Mouse (Mus musculus): ENCODE results near the gene Ascc2. TPM values are rescaled to one million over a fixed set of nuclear protein-coding genes. Genes with fewer than 3 reads are reported as not detected.

Ascc2 gene
- polyA plus RNA-seq, 2 experiments, result 10.0 to 15.0 TPM

GRCm38 (mm10) chr11:4712822-4713221, 75.3 kb downstream of the Ascc2 start:
- Histone ChIP-seq H3K4me1 (replicated peaks; ENCODE audit: control insufficient read depth in 2 of 2, insufficient read depth in 2 of 2, low read length in 1 of 2) (no peaks in the 10 kb centered on the region), H3K4me3 (ENCODE audit: insufficient read depth in 1 of 2, low read depth in 2 of 2, low read length in 2 of 2) (no peak overlapping the region), H3K36me3 (replicated peaks; ENCODE audit: control insufficient read depth, insufficient read depth, low read depth) (no peaks in the 10 kb centered on the region), H3K9me3 (ENCODE audit: control insufficient read depth, low read length) (no peaks in the 10 kb centered on the region), H3K4me2 (ENCODE audit: low read depth) (no peak overlapping the region), H3K9ac (replicated peaks) (no peak overlapping the region), H3K27ac (no peak overlapping the region), H3K27me3 (ENCODE audit: control insufficient read depth, insufficient read depth, low read length) (no peaks in the 10 kb centered on the region)
- TF ChIP-seq EP300 (IDR thresholded peaks at IDR 0.05; ENCODE audit: low read depth) (no peak), CTCF (IDR thresholded peaks at IDR 0.05; ENCODE audit: low read depth) (no peak)
- no peak for DNase-seq (ENCODE audit: low read depth in 3 of 3, low spot score in 3 of 3)
- no peak for ATAC-seq (ENCODE audit: insufficient read depth)

DNA sequence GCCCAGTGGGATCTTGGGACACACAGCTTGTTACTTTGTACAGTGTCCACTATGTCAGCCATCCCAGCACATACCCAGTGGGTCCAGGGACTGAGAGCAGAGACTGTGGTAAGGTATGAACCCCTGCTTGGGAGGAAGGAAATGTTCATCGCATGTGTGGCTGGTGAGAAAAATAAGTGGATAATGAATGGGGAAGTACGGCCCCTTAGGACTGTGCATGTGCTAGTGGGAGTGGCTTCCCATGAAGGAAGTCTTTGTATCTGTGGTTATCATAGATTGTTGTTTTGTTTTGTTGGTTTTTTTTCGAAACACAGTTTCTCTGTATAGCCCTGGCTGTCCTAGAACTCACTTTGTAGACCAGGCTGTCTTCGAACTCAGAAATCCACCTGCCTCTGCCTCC, 77.2 kb downstream of the Ascc2 start:
- Histone ChIP-seq H3K4me2 (ENCODE audit: low read depth) (no peak overlapping the region), H3K9ac (replicated peaks) (no peak overlapping the region), H3K4me3 (ENCODE audit: insufficient read depth in 1 of 2, low read depth in 2 of 2, low read length in 2 of 2) (no peak overlapping the region), H3K9me3 (ENCODE audit: control insufficient read depth, low read length) (no peaks in the 10 kb centered on the region), H3K27me3 (ENCODE audit: control insufficient read depth, insufficient read depth, low read length) (no peaks in the 10 kb centered on the region), H3K27ac (no peak overlapping the region), H3K36me3 (replicated peaks; ENCODE audit: control insufficient read depth, insufficient read depth, low read depth) (no peaks in the 10 kb centered on the region), H3K4me1 (replicated peaks; ENCODE audit: control insufficient read depth in 2 of 2, insufficient read depth in 2 of 2, low read length in 1 of 2) (no peaks in the 10 kb centered on the region)
- no peak for DNase-seq (ENCODE audit: low read depth in 3 of 3, low spot score in 3 of 3)
- TF ChIP-seq CTCF (IDR thresholded peaks at IDR 0.05; ENCODE audit: low read depth) (no peak), EP300 (IDR thresholded peaks at IDR 0.05; ENCODE audit: low read depth) (no peak)
- WGBS (ENCODE audit: insufficient replicate concordance), result 29% methylated on average over 4 of the region's 4 CpGs
- no peak for ATAC-seq (ENCODE audit: insufficient read depth)

- 64% methylated on average over 4 of the region's 4 CpGs for WGBS (ENCODE audit: insufficient replicate concordance)
- no peak overlapping the region for H3K27ac ChIP-seq
- ATAC-seq (ENCODE audit: insufficient read depth), result no peak
Observed at GRCm38 (mm10) chr11:4715596-4715995, 78.0 kb downstream of the Ascc2 start.

GRCm38 (mm10) chr11:4716530-4717236, 79.1 kb downstream of the Ascc2 start:
- no peaks in the 10 kb centered on the region for H3K4me1 ChIP-seq (replicated peaks; ENCODE audit: control insufficient read depth in 2 of 2, insufficient read depth in 2 of 2, low read length in 1 of 2)
- no peak overlapping the region for H3K9ac ChIP-seq (replicated peaks)
- DNase-seq (ENCODE audit: low read depth in 3 of 3, low spot score in 3 of 3), result no peak
- no peaks in the 10 kb centered on the region for H3K36me3 ChIP-seq (replicated peaks; ENCODE audit: control insufficient read depth, insufficient read depth, low read depth)
- H3K27ac ChIP-seq, result no peak overlapping the region
- H3K27me3 ChIP-seq (ENCODE audit: control insufficient read depth, insufficient read depth, low read length), result no peaks in the 10 kb centered on the region
- WGBS (ENCODE audit: insufficient replicate concordance), result 68% methylated on average over 5 of the region's 5 CpGs
- ATAC-seq (ENCODE audit: insufficient read depth), result no peak
- H3K4me2 ChIP-seq (ENCODE audit: low read depth), result no peak overlapping the region
- no peak for TF ChIP-seq EP300 (IDR thresholded peaks at IDR 0.05; ENCODE audit: low read depth)
- TF ChIP-seq CTCF (IDR thresholded peaks at IDR 0.05; ENCODE audit: low read depth), result no peak
- no peaks in the 10 kb centered on the region for H3K9me3 ChIP-seq (ENCODE audit: control insufficient read depth, low read length)
- H3K4me3 ChIP-seq (ENCODE audit: insufficient read depth in 1 of 2, low read depth in 2 of 2, low read length in 2 of 2), result no peak overlapping the region

More at GRCm38 (mm10) chr11:4715596-4715995, 78.0 kb downstream of the Ascc2 start:
- Histone ChIP-seq H3K4me3 (ENCODE audit: insufficient read depth in 1 of 2, low read depth in 2 of 2, low read length in 2 of 2) (no peak overlapping the region), H3K36me3 (replicated peaks; ENCODE audit: control insufficient read depth, insufficient read depth, low read depth) (no peaks in the 10 kb centered on the region), H3K9me3 (ENCODE audit: control insufficient read depth, low read length) (no peaks in the 10 kb centered on the region), H3K4me2 (ENCODE audit: low read depth) (no peak overlapping the region), H3K27me3 (ENCODE audit: control insufficient read depth, insufficient read depth, low read length) (no peaks in the 10 kb centered on the region), H3K4me1 (replicated peaks; ENCODE audit: control insufficient read depth in 2 of 2, insufficient read depth in 2 of 2, low read length in 1 of 2) (no peaks in the 10 kb centered on the region), H3K9ac (replicated peaks) (no peak overlapping the region)
- TF ChIP-seq CTCF (IDR thresholded peaks at IDR 0.05; ENCODE audit: low read depth) (no peak), EP300 (IDR thresholded peaks at IDR 0.05; ENCODE audit: low read depth) (no peak)
- no peak for DNase-seq (ENCODE audit: low read depth in 3 of 3, low spot score in 3 of 3)

- DNase-seq (ENCODE audit: low read depth in 3 of 3, low spot score in 3 of 3) (no peak), ATAC-seq (ENCODE audit: insufficient read depth) (no peak)
- TF ChIP-seq CTCF (IDR thresholded peaks at IDR 0.05; ENCODE audit: low read depth) (no peak), EP300 (IDR thresholded peaks at IDR 0.05; ENCODE audit: low read depth) (no peak)
- WGBS (ENCODE audit: insufficient replicate concordance), result 68% methylated on average over 5 of the region's 5 CpGs
- H3K9ac ChIP-seq (replicated peaks), result no peak overlapping the region
- H3K36me3 ChIP-seq (replicated peaks; ENCODE audit: control insufficient read depth, insufficient read depth, low read depth), result no peaks in the 10 kb centered on the region
- no peaks in the 10 kb centered on the region for H3K9me3 ChIP-seq (ENCODE audit: control insufficient read depth, low read length)
- no peak overlapping the region for H3K4me2 ChIP-seq (ENCODE audit: low read depth)
- H3K27me3 ChIP-seq (ENCODE audit: control insufficient read depth, insufficient read depth, low read length), result no peaks in the 10 kb centered on the region
- no peak overlapping the region for H3K27ac ChIP-seq
- no peak overlapping the region for H3K4me3 ChIP-seq (ENCODE audit: insufficient read depth in 1 of 2, low read depth in 2 of 2, low read length in 2 of 2)
- H3K4me1 ChIP-seq (replicated peaks; ENCODE audit: control insufficient read depth in 2 of 2, insufficient read depth in 2 of 2, low read length in 1 of 2), result no peaks in the 10 kb centered on the region
Observed at GRCm38 (mm10) chr11:4718548-4718947, 81.0 kb downstream of the Ascc2 start.

Measured in liver, embryonic 14.5 days (tissue).